Mouse (Mus musculus): ENCODE measurements at regions not wholly inside any gene's neighbourhood (a gene's known extent, or its start where the extent isn't known, plus 50 kb on each side); places are given as distances from the start of the nearest gene placed in this dataset.
"Not testable (repeated sequence)": the region's sequence is repeated elsewhere in the genome, so short reads cannot be mapped to it uniquely, and the experiment has no call there.

- DNase-seq (ENCODE audit: low spot score in 2 of 2), result no peak
These were observed 286.6 kb upstream of the Got2 start for GRCm38 (mm10) chr8:96174996-96175395.

- no peak for DNase-seq (ENCODE audit: low spot score in 2 of 2)
These were observed 276.6 kb upstream of the Got2 start for GRCm38 (mm10) chr8:96164933-96165332.

- DNase-seq (ENCODE audit: low spot score in 2 of 2), result peak; percentile 6 to 19
These were observed 271.6 kb upstream of the Got2 start for GRCm38 (mm10) chr8:96159899-96160298.

GRCm38 (mm10) chr8:96152496-96153250, 264.3 kb upstream of the Got2 start:
- peak; percentile 14 to 55 for DNase-seq (ENCODE audit: low spot score in 2 of 2)

GRCm38 (mm10) chr8:96152056-96152455, 263.7 kb upstream of the Got2 start:
- no peak for DNase-seq (ENCODE audit: low spot score in 2 of 2)

GRCm38 (mm10) chr8:96151065-96151472, 262.7 kb upstream of the Got2 start:
- peak; percentile 22 to 29 for DNase-seq (ENCODE audit: low spot score in 2 of 2)

GRCm38 (mm10) chr8:96132183-96132582, 243.8 kb upstream of the Got2 start:
- DNase-seq (ENCODE audit: low spot score in 2 of 2), result no peak

GRCm38 (mm10) chr8:96128329-96128728, 240.0 kb upstream of the Got2 start:
- DNase-seq (ENCODE audit: low spot score in 2 of 2), result no peak

- no peak for DNase-seq (ENCODE audit: low spot score in 2 of 2)
These were observed 212.5 kb upstream of the Got2 start for GRCm38 (mm10) chr8:96100817-96101216.

GRCm38 (mm10) chr8:96092931-96093330, 204.6 kb upstream of the Got2 start:
- DNase-seq (ENCODE audit: low spot score in 2 of 2), result no peak

GRCm38 (mm10) chr8:96090231-96090630, 201.9 kb upstream of the Got2 start:
- DNase-seq (ENCODE audit: low spot score in 2 of 2), result no peak

- no peak for DNase-seq (ENCODE audit: low spot score in 2 of 2)
These were observed 180.0 kb upstream of the Got2 start for GRCm38 (mm10) chr8:96068306-96068705.

GRCm38 (mm10) chr8:96047686-96048085, 159.3 kb upstream of the Got2 start:
- no peak for DNase-seq (ENCODE audit: low spot score in 2 of 2)

GRCm38 (mm10) chr8:96042335-96042734, 154.0 kb upstream of the Got2 start:
- DNase-seq (ENCODE audit: low spot score in 2 of 2), result no peak

GRCm38 (mm10) chr8:96040216-96040615, 151.9 kb upstream of the Got2 start:
- DNase-seq (ENCODE audit: low spot score in 2 of 2), result no peak

- DNase-seq (ENCODE audit: low spot score in 2 of 2), result not testable (repeated sequence)
These were observed 130.4 kb upstream of the Got2 start for GRCm38 (mm10) chr8:96018742-96019141.

- DNase-seq (ENCODE audit: low spot score in 2 of 2), result no peak
These were observed 123.7 kb upstream of the Got2 start for GRCm38 (mm10) chr8:96012002-96012401.

GRCm38 (mm10) chr8:95991826-95992463, 103.6 kb upstream of the Got2 start:
- peak in 1 of 2 experiments; percentile 4 for DNase-seq (ENCODE audit: low spot score in 2 of 2)

- DNase-seq (ENCODE audit: low spot score in 2 of 2), result no peak
These were observed 100.5 kb upstream of the Got2 start for GRCm38 (mm10) chr8:95988616-95989380.

- peak in 1 of 2 experiments; percentile 3 for DNase-seq (ENCODE audit: low spot score in 2 of 2)
These were observed 98.7 kb upstream of the Got2 start for GRCm38 (mm10) chr8:95987011-95987440.

GRCm38 (mm10) chr8:95986410-95986809, 98.1 kb upstream of the Got2 start:
- no peak for DNase-seq (ENCODE audit: low spot score in 2 of 2)

- DNase-seq (ENCODE audit: low spot score in 2 of 2), result no peak
These were observed 95.3 kb upstream of the Got2 start for GRCm38 (mm10) chr8:95983690-95984089.
